Mouse (Mus musculus) v-Abl transformed pro-B cells (cell line): ENCODE results near the gene Emp3.
"Not testable (repeated sequence)": the region's sequence is repeated elsewhere in the genome, so short reads cannot be mapped to it uniquely, and the experiment has no call there.

ENCODE experiments used
- in situ Hi-C, 2 experiments: fragments of 400-800 bp; cut with MboI; formaldehyde crosslinking; loops; one replicate each; pipeline ENCODE4 v1.15.1; 2025; ENCODE audit not compliant: unreplicated experiment in 2 of 2

Gene Emp3

DNA sequence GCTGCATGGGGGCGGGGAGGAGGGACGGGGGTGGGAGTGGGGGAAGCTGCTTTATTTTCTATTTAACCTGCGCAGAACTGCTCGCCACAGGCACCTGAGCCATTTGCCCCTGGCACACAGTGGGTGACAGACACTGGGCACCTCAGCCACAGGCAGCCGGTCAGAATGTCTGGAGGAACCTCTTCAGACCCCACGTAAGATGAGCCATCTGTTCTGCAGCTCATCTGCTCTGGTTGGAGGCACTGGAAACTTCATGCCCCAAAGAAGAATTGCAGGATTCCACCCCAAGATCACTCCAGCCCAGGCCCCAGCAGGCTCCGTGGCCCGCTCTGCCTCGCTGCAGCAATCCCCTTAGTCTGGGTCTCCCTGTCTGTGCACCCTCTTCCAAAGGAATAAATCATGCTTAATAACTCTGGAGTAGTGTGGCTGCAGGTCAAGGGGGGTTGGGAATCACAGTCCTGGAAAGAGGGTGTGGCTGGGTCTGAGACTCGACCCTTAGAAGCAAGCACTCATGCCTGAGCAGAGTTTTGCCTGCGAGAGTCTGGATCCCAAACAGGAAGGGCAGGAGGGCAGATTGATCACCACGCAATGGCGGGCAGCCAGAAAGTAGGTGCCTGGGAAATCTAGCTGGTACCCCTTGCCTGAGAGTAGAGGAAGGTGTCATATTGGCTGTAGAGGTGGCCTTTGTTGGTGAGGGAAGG lies 4.0 kb downstream of the Emp3 start:
- in situ Hi-C loops: loop anchor here in 1 of 2 experiments (25.0 kb wide), 2 partner anchors 905 to 1380 kb away; partner anchors contain the start of genes Pold1, Rras, Scaf1 and Spib

DNA sequence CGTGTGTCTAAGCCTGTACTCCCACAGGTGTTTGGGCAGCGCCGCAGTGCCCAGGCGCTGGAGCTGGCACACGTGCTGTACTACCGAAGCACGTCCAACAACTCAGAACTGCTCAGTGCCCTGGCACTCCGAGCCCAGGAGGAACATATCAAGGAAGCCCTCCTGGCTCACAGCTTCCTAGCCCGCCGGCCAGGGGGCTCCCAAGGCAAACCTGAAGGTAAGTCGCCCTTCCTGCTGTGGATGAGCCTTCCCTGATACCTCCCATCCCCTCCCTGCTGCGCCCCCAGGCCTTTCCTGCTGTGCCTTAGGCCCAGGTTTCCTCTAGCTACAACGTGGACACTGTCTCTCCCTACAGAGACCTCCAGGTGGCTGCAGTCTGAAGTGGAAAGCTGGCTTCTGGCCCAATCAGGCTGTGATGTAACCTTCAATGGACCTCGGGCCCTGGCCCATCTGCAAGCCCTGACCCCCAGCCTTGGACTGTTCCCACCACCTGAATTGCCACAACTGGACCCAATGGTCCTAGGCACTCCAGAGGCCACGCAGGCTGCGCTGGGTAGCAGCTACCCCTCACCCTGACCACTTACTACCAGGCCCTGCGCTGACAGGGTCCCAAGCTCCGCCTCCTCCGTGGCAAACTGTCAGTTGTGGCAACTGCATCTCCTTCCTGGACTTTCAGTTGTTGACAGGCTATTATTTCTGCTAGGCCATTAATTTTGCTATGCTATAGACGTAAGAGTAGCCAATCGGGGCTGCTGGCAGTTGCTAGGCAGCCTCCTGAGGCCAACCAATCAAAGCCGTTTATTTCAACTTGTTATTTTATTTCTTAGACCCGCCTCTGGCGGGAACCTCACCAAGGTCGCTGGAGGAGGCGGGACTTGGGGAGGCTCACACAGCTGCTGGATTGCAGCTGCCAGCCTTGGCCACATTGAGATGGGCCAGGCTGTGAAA lies 4.9 kb downstream of the Emp3 start:
- in situ Hi-C loops: loop anchor here in 1 of 2 experiments (25.0 kb wide), 2 partner anchors 904 to 1379 kb away; partner anchors contain the start of genes Pold1, Rras, Scaf1 and Spib

DNA sequence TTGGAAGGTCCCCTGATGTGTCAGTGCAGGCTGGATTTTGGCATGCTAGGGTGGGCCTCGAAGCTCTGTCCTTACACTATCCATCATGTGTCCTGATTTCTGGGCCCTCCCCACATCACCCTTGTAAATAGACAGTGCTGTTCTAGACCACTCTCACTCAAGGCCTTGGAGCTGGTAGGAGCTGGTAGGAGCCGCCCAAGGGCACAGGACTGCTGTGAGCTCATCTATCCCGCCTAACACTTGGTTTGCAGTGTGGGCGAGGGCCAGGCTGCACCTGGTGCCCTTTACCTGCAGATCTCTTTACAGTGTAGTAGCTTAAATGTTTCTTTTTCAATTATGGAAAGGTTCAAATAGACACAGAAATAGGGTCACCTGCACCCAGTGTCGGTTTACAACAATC lies 6.2 kb downstream of the Emp3 start:
- in situ Hi-C loops: loop anchor here in 1 of 2 experiments (25.0 kb wide), 2 partner anchors 903 to 1378 kb away; partner anchors contain the start of genes Pold1, Rras, Scaf1 and Spib

DNA sequence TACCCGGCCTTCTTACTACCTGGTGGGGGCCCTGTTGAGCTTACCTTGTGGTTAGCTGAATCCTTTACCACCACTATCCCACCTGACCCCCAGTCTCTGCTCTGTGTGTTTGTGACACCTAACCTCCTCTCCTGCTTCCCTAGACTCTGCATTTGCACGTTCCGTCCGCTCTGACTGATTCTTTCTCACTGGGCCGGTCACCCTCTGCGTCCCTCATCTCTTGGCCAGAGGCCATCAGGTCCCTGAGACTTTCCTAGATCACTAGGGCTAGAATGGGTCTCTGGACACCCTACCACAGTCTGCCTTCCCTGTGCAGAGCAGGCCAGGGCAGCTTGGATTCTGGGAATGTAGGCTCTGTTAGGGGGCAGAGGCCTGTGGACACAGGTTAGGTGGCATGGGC lies 7.1 kb downstream of the Emp3 start:
- in situ Hi-C loops: loop anchor here in 1 of 2 experiments (25.0 kb wide), 2 partner anchors 902 to 1377 kb away; partner anchors contain the start of genes Pold1, Rras, Scaf1 and Spib

DNA sequence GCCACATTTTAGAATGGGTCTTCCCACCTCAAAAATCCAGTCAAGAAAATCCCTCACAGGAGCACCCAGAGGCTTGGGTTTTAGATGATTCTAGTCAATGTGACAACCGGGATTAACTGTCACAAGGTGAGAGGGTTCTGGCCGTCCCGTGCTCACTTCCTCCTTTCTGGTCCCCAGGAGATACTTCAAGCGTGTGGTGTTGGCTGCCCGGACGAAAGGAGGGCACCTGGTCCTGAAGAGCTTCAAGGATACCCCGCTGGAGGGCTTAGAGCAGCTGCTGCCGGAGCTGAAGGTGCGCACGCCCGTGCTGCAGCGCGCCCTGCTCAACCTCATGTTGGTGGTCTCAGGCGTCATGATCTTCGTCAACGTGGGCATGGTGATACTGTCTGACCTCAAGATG lies 12.1 kb downstream of the Emp3 start:
- in situ Hi-C loops: loop anchor here in 1 of 2 experiments (25.0 kb wide), 2 partner anchors 897 to 1372 kb away; partner anchors contain the start of genes Pold1, Rras, Scaf1 and Spib

DNA sequence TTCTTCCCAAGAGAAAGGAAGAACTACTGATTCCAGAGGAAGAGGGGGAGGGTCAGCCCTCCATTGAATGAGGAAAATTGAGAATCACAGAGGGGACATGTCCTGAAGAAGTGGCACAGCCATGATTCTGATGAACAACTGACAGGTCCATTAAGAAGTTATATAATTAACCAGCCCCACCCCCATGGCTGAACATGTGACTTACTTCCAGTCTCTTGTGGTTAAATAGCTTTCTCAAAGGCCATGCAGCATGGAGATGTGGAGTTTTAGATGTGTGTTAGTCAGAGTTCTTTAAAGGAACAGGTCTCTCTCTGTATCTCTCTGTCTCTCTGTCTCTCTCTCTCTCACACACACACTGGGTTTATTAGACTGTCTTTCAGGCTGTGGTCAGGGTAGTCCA lies 12.8 kb downstream of the Emp3 start:
- in situ Hi-C loops: loop anchor here in 1 of 2 experiments (25.0 kb wide), 2 partner anchors 896 to 1371 kb away; partner anchors contain the start of genes Pold1, Rras, Scaf1 and Spib

DNA sequence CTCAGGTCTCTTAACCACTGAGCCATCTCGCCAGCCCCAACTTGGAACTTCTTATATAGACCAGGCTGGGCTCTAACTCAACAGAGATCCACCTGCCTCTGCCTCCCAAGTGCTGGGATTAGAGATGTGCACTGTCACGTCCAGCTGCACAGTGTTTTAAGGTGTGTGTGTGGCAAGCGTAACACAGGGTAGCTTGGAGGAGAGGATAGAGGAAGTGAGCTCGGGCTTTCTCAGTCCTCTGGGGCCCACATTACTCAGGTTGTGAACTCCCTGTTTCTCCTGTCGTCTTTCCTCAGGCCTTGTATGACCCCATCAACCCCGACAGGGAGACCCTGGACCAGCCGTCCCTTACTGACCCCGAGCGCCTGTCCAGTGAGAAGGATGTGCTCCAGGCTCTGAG lies 14.6 kb downstream of the Emp3 start:
- in situ Hi-C loops: loop anchor here in 1 of 2 experiments (25.0 kb wide), 2 partner anchors 894 to 1369 kb away; partner anchors contain the start of genes Pold1, Rras, Scaf1 and Spib

DNA sequence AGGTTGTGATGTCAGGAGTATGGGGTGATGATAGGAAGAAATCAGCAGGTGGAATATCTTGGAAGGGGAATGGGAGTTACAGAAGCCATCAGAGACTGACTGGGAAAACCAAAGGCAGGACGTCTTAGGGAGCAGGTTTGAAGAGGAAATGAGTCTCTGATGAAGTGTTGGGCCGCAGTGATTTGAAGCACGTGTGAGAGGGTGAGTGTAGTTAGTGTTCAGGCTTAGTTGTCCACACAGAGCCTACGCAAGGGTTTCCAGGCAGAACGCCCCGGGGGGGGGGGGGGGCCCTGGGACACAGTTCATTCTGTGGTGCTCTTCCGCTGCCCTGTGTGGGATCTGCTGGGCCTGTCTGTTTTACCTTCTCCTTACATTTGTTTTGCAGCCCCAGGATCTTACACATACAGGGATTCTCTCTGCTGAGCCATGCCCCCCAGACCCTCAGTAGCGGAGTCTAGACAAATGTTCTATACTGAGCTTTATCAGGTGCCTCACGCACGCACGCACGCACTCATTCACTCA lies 18.7 kb downstream of the Emp3 start:
- in situ Hi-C loops: loop anchor here in 1 of 2 experiments (25.0 kb wide), 2 partner anchors 890 to 1365 kb away; partner anchors contain the start of genes Pold1, Rras, Scaf1 and Spib

DNA sequence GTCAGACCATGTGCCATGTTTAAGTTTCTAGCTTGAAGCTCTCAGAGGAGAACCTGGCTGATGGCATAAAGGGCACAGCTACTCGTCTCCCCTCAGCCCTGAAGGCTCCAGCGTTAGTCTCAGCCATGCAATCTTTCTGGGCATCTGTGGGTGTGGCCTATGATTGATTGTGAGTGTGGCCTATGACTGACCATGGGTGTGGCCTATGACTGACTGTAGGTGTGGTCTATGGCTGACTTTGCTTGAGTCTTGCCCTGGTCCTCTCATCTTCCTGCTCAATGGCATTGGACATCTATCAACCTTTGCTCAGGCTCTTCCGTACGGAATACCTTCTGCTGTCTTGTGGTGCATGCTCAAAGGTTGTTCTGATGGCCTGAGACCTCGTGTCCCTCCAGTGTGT lies 19.6 kb downstream of the Emp3 start:
- in situ Hi-C loops: loop anchor here in 1 of 2 experiments (25.0 kb wide), 2 partner anchors 889 to 1364 kb away; partner anchors contain the start of genes Pold1, Rras, Scaf1 and Spib

DNA sequence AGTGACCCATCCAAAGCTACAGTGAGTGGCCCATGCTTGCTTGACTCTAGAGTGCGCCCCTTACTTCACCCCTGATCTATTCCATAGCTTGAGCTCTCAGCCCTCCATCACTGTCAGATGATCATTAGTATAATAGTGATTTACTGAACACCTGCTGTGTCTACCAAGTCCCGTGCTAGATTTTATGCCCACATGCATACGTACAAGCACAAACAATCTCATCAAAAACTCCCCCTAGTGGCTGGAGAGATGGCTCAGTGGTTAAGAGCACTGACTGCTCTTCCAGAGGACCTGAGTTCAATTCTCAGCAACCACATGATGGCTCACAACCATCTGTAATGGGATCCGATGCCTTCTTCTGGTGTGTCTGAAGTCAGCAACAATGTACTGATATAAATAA lies 23.1 kb downstream of the Emp3 start:
- in situ Hi-C loops: not testable (repeated sequence)

DNA sequence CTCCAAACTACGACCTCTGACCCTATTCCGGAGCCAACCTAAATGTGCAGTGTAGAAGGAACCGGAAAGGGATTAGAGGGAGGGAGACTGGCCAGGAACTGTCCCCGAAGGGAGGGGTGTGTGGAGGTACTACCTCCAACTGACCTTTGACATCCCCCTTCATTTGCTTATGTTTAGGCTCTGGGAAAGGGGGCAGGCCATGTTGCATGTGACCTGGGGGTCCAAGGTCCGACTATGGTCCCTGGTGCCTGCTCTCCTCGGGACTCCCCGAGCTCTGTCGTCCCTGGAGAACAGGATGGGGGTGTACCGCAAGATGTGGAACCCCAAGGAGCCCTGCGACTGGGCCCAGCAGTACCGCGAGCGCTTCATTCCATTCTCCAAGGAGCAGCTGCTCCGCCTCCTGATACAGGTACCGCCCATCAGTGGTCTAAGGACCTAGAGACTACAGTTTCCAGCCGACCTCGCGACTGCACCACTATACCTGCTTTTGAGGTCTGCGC lies 23.9 kb downstream of the Emp3 start:
- in situ Hi-C loops: no loop called here

DNA sequence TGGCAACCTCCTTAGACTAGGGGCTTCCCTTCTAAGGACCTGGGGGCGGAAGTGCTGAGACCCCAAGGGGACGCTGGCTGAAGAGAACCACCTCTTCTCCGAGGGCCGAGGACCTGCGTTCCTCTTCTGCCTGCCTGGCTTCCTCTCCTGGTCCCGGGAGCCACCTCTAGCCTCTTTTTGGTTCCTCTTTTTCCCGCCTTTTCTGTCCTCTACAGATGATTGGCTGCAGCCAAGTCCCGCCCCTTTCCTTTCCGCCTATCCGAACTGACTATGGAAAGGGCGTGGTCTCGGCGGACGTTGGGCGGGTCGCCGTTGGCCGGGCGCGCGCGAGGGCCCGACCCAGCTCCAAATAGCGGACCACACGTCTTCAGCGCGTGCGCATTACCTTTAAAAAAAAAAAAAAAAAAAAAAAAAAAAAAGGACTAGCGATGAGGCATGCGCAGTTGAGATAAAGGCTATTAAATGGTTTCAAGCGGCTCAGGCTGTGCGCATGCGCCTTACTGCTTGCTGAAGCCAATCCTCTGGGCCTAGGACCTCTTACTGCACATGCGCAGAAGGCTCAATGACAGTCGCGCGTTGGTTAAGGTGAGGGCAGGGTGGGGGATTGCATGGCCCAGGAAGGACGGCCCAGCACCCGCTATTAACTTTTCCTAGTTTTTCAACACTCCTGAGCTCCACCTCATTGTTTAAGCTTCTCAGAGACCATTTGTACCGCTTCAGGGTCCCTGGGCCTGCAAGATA lies 24.5 kb downstream of the Emp3 start, which contains the start of the genes Syngr4 and Tmem143:
TSS of gene Syngr4 (minus strand) at position 198 of the 741 bp plus-strand sequence.
TSS of gene Tmem143 (plus strand) at position 425 of the 741 bp plus-strand sequence.
- in situ Hi-C loops: no loop called here

DNA sequence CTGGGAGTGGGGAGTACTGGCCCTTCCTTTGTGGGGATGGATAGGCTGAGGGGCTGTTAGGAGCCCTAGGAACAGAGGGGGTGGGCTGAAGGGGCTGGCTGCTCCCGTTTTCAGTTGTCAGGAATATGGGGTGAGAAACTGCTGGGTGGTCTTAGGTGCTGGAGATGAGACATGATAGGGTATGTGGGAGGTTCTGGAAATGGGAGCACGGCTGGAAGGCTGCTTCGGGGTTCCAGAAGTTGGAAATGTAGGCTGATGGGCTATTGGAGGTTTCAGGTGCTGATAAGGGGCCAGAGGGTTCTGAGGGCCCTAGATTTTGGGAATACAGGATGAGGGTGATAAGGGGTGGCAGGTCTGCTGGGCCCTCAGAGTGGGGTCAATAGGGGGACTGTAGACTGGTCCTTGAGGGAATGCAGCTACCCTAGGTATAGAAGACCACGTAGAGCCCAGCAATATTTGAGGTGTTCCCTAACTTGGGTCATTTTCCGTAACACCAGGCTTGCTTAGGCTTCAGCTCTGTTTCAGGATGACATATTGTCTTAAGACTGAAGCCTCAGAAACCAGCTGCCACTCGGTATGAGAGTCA lies 25.2 kb downstream of the Emp3 start:
- in situ Hi-C loops: no loop called here

DNA sequence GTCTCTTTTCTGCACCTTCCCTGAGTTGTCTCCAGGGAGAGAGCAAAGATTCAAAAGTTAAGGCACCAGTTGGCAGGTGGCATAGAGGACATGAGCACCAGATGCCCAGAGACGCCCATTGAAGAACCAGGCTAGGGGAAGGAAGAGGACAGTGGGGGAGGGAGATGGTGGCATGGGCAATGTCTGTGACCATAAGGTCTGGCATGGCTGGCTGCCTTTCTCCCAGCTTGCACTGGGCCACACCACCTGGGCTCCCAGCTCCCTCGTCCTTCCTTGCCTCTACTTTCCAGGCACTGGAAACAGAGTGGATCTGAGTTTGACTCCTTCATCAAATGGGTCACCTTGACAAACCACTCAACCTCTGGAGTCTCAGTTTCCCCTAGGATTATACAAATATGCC lies 28.6 kb downstream of the Emp3 start:
- in situ Hi-C loops: no loop called here

DNA sequence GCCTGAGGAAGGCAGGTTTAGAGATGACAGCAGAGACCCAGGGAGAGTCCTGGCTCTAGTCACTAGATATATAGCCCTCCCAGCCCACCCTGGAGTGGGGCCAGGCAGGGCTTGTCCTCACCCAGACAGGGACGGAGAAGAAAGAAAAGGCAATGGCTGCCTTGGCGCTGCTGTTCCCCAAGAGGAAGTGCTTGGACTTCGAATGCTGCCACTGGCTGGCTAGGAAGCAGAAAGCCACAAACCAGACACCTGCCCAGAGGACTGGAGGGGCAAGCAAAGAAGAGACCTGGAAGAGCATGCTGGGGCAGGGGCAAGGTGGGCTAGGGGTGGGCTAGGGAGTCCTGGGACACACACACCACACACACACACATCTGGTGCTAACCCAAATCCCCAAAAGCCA lies 34.0 kb downstream of the Emp3 start:
- in situ Hi-C loops: no loop called here

DNA sequence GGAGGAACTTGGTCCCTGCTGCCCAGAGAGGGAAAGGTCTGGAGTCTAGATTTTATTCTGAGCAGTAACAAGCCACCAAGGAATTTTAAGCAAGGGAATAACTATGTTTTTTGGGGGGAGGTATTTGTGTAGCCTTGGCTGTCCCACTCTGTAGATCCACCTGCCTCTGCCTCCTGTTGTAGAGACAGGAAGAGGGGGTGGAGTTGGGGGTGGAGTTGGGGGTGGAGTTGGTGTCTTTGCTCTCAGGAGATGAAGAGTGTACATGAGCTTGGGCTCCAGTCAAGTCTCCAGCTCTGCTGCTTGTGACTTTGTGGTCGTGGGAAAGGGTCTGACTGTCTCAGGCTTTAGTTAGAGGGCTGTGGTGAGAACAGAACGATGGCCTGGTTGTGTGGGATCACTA lies 40.2 kb downstream of the Emp3 start:
- in situ Hi-C loops: no loop called here

DNA sequence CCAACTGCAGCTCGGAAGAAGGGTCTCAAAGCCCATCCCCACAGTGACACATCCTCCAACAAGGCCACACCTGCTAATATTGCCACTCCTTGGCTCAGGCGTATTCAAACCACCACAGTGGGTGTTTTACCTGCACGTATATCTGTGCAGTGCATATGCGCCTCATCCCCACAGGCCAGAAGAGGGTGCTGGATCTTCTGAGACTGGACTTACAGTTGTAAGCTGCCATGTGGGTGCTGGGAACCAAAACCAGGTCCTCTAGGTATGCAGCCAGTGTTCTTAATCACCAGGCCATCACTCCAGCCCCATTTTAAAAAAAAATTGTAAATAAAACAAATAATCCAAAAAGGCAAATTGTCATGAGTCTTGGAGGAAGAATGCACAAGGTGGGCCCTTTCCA lies 40.7 kb downstream of the Emp3 start:
- in situ Hi-C loops: no loop called here

DNA sequence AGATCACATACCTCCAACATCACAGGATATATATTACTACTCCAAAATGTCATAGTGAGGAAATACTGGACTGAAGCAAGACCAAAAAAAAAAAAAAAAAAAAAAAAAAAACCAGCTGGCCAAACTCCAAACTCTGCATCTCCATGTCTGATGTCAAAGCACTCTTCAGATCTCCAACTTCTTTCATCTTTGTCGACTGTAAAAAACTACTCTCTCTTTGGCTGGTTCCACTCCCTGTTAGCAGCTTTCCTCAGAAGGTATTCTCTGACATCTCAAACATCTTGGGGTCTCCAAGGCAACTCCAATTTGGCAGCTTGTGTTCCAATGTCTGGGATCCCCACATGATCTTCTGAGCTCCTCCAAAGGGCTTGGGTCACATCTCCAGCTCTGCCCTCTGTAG lies 42.9 kb downstream of the Emp3 start, which contains the start of gene Grin2d:
TSS of gene Grin2d (minus strand) at position 101 of the 400 bp plus-strand sequence.
- in situ Hi-C loops: loop anchor here in 1 of 2 experiments (10.0 kb wide), 1 partner anchor 137 kb away; no protein-coding TSS in a partner anchor

DNA sequence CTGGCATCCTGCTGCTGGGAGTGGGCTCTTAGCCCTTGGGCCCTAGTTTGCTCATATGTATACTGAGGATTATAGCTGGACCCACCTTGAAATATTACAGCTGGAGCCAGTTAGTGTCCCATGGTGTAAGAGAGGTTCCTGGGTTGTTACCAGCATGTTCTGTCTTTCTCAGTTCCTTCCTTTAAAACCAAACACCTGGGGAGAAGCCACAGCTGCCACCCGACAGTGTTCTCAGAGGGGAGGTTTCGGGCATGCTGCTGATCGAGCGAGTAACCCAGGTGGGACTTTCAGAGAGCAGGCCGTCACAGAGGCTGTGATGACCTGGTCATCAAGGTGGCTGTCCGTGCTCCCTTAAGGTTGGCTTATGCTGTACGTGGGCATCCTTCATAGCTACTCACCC lies 44.3 kb downstream of the Emp3 start:
- in situ Hi-C loops: loop anchor here in 1 of 2 experiments (10.0 kb wide), 1 partner anchor 138 kb away; no protein-coding TSS in a partner anchor
